Mouse (Mus musculus): ENCODE data around the gene Htr3b. TPM values are rescaled to one million over a fixed set of nuclear protein-coding genes. Genes with fewer than 3 reads are reported as not detected.
A peak's percentile ranks its signal among the peaks of the same experiment; 100 is the strongest.

The Htr3b gene
- total and polyA plus RNA-seq, 3 experiments = not detected

DNA sequence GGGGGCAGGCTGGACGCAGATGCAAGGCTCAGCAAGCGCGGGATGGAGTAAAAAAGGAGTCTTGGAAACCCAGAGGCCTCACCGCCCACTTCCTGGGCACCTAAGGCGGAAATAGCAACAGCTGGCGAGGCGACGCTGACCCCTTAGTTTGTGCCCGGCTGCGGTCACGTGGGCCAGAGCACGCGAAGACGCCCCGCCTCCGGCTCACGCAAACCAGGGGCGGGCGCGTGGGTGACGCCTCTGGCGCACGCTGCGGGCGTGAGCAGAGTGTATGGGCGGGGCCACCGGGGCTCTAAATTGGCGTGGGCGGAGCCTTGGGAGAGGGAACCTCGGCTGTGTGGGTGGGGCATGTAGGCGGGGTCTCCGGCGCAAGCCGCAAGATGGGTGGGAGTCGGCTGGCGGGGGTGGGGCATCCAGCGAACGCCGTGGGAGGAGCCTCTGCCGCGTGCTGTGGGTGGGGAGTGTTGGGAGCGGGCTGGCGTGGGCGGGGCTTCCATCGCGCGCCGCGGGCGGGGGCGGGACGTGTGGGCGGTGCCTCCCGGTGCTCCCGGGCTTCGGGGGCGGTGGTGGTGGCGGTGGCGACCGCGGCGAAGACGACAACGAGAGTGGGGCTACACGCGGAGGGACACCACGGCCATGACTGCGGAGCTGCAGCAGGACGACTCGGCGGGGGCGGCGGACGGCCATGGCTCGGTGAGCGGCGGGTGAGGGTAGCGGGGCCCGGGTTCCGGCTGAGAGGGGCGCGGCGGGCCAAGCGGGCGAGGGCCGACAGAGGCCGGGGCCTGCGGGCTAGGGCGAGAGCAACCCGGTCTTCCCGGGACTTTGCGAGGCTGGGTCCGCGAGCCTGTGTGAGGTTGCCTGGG, 20.3 kb upstream of the Htr3b start, which contains the start of gene Usp28:
Gene Usp28, plus strand, starts transcription at position 531 of the 863 bp plus-strand sequence.
- H3K4me1 ChIP-seq (ENCODE audit: control insufficient read depth in 1 of 2, insufficient read depth in 2 of 2) = peaks cover 2 to 23% of the 10 kb centered on the region in 2 experiments
- TF ChIP-seq MAFK (IDR thresholded peaks at IDR 0.05; ENCODE audit: insufficient replicate concordance, low read length) (no peak), BHLHE40 (IDR thresholded peaks at IDR 0.05; ENCODE audit: low read depth, low read length) (peak; percentile 97), ELF1 (IDR thresholded peaks at IDR 0.05; ENCODE audit: low read depth, low read length) (peak; percentile 91), CHD1 (IDR thresholded peaks at IDR 0.05; ENCODE audit: low read depth, low read length) (0 out of 2 replicates have a peak, but pooled peaks have one; percentile 14), ZKSCAN1 (IDR thresholded peaks at IDR 0.05; ENCODE audit: borderline replicate concordance, low read depth, low read length) (no peak), ZNF384 (IDR thresholded peaks at IDR 0.05; ENCODE audit: low read depth, low read length) (0 out of 2 replicates have a peak, but pooled peaks have one; percentile 20), TCF12 (IDR thresholded peaks at IDR 0.05; ENCODE audit: low read depth, low read length) (peak; percentile 77; the same call in 1 of the 2 replicates), KAT2A (IDR thresholded peaks at IDR 0.05; ENCODE audit: insufficient replicate concordance, low read length) (0 out of 2 replicates have a peak, but pooled peaks have one; percentile 54), ZMIZ1 (IDR thresholded peaks at IDR 0.05; ENCODE audit: low read depth, low read length) (peak; percentile 50; the same call in 1 of the 2 replicates), MAZ (IDR thresholded peaks at IDR 0.05; ENCODE audit: low read depth, low read length) (peak; percentile 75), JUN (IDR thresholded peaks at IDR 0.05; ENCODE audit: insufficient read depth, low read depth, low read length) (no peak), EP300 (IDR thresholded peaks at IDR 0.05; ENCODE audit: low read length) (0 out of 2 replicates have a peak, but pooled peaks have one; percentile 16), ZC3H11A (IDR thresholded peaks at IDR 0.05; ENCODE audit: low read depth, low read length) (no peak), TBP (conservative IDR thresholded peaks at IDR 0.05; ENCODE audit: low read depth, low read length) (no peak), POLR2A (IDR thresholded peaks at IDR 0.05; ENCODE audit: low read depth, low read length) (peak; percentile 79), SIN3A (IDR thresholded peaks at IDR 0.05; ENCODE audit: low read length) (peak; percentile 62), CTCF (conservative IDR thresholded peaks at IDR 0.05 in 1 of 2, IDR thresholded peaks at IDR 0.05 in 1 of 2; ENCODE audit: low read depth in 2 of 2, low read length in 2 of 2) (no peak), MXI1 (IDR thresholded peaks at IDR 0.05; ENCODE audit: low read depth, low read length) (peak; percentile 80), GABPA (IDR thresholded peaks at IDR 0.05; ENCODE audit: insufficient replicate concordance, low read depth, low read length) (no peak), IRF4 (IDR thresholded peaks at IDR 0.05; ENCODE audit: low read depth, low read length) (peak; percentile 52; the same call in 1 of the 2 replicates), USF2 (conservative IDR thresholded peaks at IDR 0.05; ENCODE audit: low read depth, low read length) (peak; percentile 91), SMC3 (IDR thresholded peaks at IDR 0.05; ENCODE audit: low read depth, low read length) (no peak), MAX (IDR thresholded peaks at IDR 0.05; ENCODE audit: low read length) (peak; percentile 95), NRF1 (IDR thresholded peaks at IDR 0.05; ENCODE audit: low read depth, low read length) (peak; percentile 72), RAD21 (IDR thresholded peaks at IDR 0.05; ENCODE audit: low read depth, low read length) (no peak), POLR2AphosphoS2 (IDR thresholded peaks at IDR 0.05; ENCODE audit: low read depth, low read length) (no peak), USF1 (IDR thresholded peaks at IDR 0.05; ENCODE audit: low read depth, low read length) (peak; percentile 97), NELFE (IDR thresholded peaks at IDR 0.05; ENCODE audit: low read depth, low read length) (peak; percentile 80), UBTF (IDR thresholded peaks at IDR 0.05; ENCODE audit: low read depth, low read length) (0 out of 2 replicates have a peak, but pooled peaks have one; percentile 33), PAX5 (IDR thresholded peaks at IDR 0.05; ENCODE audit: low read length) (no peak), MEF2A (IDR thresholded peaks at IDR 0.05; ENCODE audit: borderline replicate concordance, low read depth, low read length) (peak; percentile 71), HCFC1 (IDR thresholded peaks at IDR 0.05; ENCODE audit: low read depth, low read length) (peak; percentile 68), CHD2 (IDR thresholded peaks at IDR 0.05; ENCODE audit: low read length) (no peak; the same call in 1 of the 2 replicates), RCOR1 (conservative IDR thresholded peaks at IDR 0.05; ENCODE audit: low read depth, low read length) (no peak), E2F4 (IDR thresholded peaks at IDR 0.05; ENCODE audit: insufficient replicate concordance, low read depth, low read length) (no peak), MYC (IDR thresholded peaks at IDR 0.05; ENCODE audit: low read depth, low read length) (peak; percentile 70), JUND (conservative IDR thresholded peaks at IDR 0.05; ENCODE audit: low read depth, low read length) (no peak), ETS1 (conservative IDR thresholded peaks at IDR 0.05; ENCODE audit: low read depth, low read length) (peak; percentile 78)
- peak within 1 kb of the TSS; percentile 76 for H3K9ac ChIP-seq (ENCODE audit: insufficient read depth, low read depth)
- no peaks in the 10 kb centered on the region for H3K9me3 ChIP-seq (replicated peaks; ENCODE audit: low read length)
- H3K36me3 ChIP-seq (replicated peaks in 1 of 2; ENCODE audit: control insufficient read depth in 1 of 2, insufficient read depth in 1 of 2, low read length in 1 of 2) = peaks cover 0 to 10% of the 10 kb centered on the region in 2 experiments
- in situ Hi-C loops (cut with MboI; ENCODE audit: low pct_ligation_motif_present, low pct_unique_long_range_greater_than_20kb, low sequenced_read_pairs) = no loop called here
- peak within 1 kb of the TSS; percentile 80 to 98 (median 84) for H3K4me3 ChIP-seq (replicated peaks in 1 of 3; ENCODE audit: low read depth in 2 of 3, low read length in 2 of 3, poor library complexity in 1 of 3)
- peaks cover 2% of the 10 kb centered on the region; the same call in 1 of the 2 replicates for H3K79me2 ChIP-seq (replicated peaks; ENCODE audit: control insufficient read depth, extremely low read depth, insufficient read depth, poor library complexity, severe bottlenecking)
- peak; percentile 97 for DNase-seq (ENCODE audit: extremely low read depth)
- H3K27me3 ChIP-seq (replicated peaks) = no peaks in the 10 kb centered on the region
- peak within 1 kb of the TSS; percentile 38 for H3K27ac ChIP-seq (ENCODE audit: insufficient read depth, low read depth)
- peak within 1 kb of the TSS; percentile 95 for H3K4me2 ChIP-seq (ENCODE audit: insufficient read depth, low read depth, poor library complexity, severe bottlenecking)
- dilution Hi-C loops (cut with MboI; ENCODE audit: extremely low pct_ligation_motif_present, extremely low pct_unique_long_range_greater_than_20kb, low sequenced_read_pairs) = no loop called here

All from CH12.LX (cell line).